Mouse (Mus musculus): ENCODE data around the gene Fgd5. TPM values are rescaled to one million over a fixed set of nuclear protein-coding genes. Genes with fewer than 3 reads are reported as not detected.

Gene Fgd5
- total and polyA plus RNA-seq, 3 experiments = not detected

GRCm38 (mm10) chr6:92067146-92067790, 88.6 kb downstream of the Fgd5 start:
- Histone ChIP-seq H3K36me3 (replicated peaks in 1 of 2; ENCODE audit: control insufficient read depth in 1 of 2, insufficient read depth in 1 of 2, low read length in 1 of 2) (no peaks in the 10 kb centered on the region), H3K79me2 (replicated peaks; ENCODE audit: control insufficient read depth, extremely low read depth, insufficient read depth, poor library complexity, severe bottlenecking) (no peaks in the 10 kb centered on the region), H3K4me1 (ENCODE audit: control insufficient read depth in 1 of 2, insufficient read depth in 2 of 2) (peaks cover 0 to 10% of the 10 kb centered on the region in 2 experiments; a peak in 2 of 4 replicates), H3K4me2 (ENCODE audit: insufficient read depth, low read depth, poor library complexity, severe bottlenecking) (no peak overlapping the region), H3K9ac (ENCODE audit: insufficient read depth, low read depth) (no peak overlapping the region), H3K27me3 (replicated peaks) (peaks cover 18% of the 10 kb centered on the region), H3K27ac (ENCODE audit: insufficient read depth, low read depth) (no peak overlapping the region), H3K9me3 (replicated peaks; ENCODE audit: low read length) (no peaks in the 10 kb centered on the region), H3K4me3 (replicated peaks in 1 of 3; ENCODE audit: low read depth in 2 of 3, low read length in 2 of 3, poor library complexity in 1 of 3) (no peak overlapping the region)
- dilution Hi-C loops (cut with MboI; ENCODE audit: extremely low pct_ligation_motif_present, extremely low pct_unique_long_range_greater_than_20kb, low sequenced_read_pairs) (no loop called here), in situ Hi-C loops (cut with MboI; ENCODE audit: low pct_ligation_motif_present, low pct_unique_long_range_greater_than_20kb, low sequenced_read_pairs) (loop anchor here (10.0 to 25.0 kb wide), 3 partner anchors 162 to 530 kb away; partner anchors contain the start of gene 4930590J08Rik)
- DNase-seq (ENCODE audit: extremely low read depth) = peak; percentile 74
- TF ChIP-seq RAD21 (IDR thresholded peaks at IDR 0.05; ENCODE audit: low read depth, low read length) = peak; percentile 94
- no peak for TF ChIP-seq JUN (IDR thresholded peaks at IDR 0.05; ENCODE audit: insufficient read depth, low read depth, low read length)
- 0 out of 2 replicates have a peak, but pooled peaks have one; percentile 1 for TF ChIP-seq ZC3H11A (IDR thresholded peaks at IDR 0.05; ENCODE audit: low read depth, low read length)
- no peak for TF ChIP-seq POLR2AphosphoS2 (IDR thresholded peaks at IDR 0.05; ENCODE audit: low read depth, low read length)
- peak; percentile 84 for TF ChIP-seq SMC3 (IDR thresholded peaks at IDR 0.05; ENCODE audit: low read depth, low read length)
- no peak for TF ChIP-seq EP300 (IDR thresholded peaks at IDR 0.05; ENCODE audit: low read length)
- TF ChIP-seq CTCF (conservative IDR thresholded peaks at IDR 0.05 in 1 of 2, IDR thresholded peaks at IDR 0.05 in 1 of 2; ENCODE audit: low read depth in 2 of 2, low read length in 2 of 2) = peak; percentile 77 to 94
- no peak for TF ChIP-seq TBP (conservative IDR thresholded peaks at IDR 0.05; ENCODE audit: low read depth, low read length)
- TF ChIP-seq ELF1 (IDR thresholded peaks at IDR 0.05; ENCODE audit: low read depth, low read length) = no peak
- TF ChIP-seq NRF1 (IDR thresholded peaks at IDR 0.05; ENCODE audit: low read depth, low read length) = no peak

GRCm38 (mm10) chr6:92071121-92071839, 92.6 kb downstream of the Fgd5 start:
- Histone ChIP-seq H3K79me2 (replicated peaks; ENCODE audit: control insufficient read depth, extremely low read depth, insufficient read depth, poor library complexity, severe bottlenecking) (no peaks in the 10 kb centered on the region), H3K4me2 (ENCODE audit: insufficient read depth, low read depth, poor library complexity, severe bottlenecking) (no peak overlapping the region), H3K4me1 (ENCODE audit: control insufficient read depth in 1 of 2, insufficient read depth in 2 of 2) (peaks cover 0 to 6% of the 10 kb centered on the region in 2 experiments; a peak in 1 of 4 replicates), H3K36me3 (replicated peaks in 1 of 2; ENCODE audit: control insufficient read depth in 1 of 2, insufficient read depth in 1 of 2, low read length in 1 of 2) (no peaks in the 10 kb centered on the region), H3K9me3 (replicated peaks; ENCODE audit: low read length) (no peaks in the 10 kb centered on the region), H3K27me3 (replicated peaks) (peaks cover 24% of the 10 kb centered on the region), H3K27ac (ENCODE audit: insufficient read depth, low read depth) (no peak overlapping the region), H3K4me3 (replicated peaks in 1 of 3; ENCODE audit: low read depth in 2 of 3, low read length in 2 of 3, poor library complexity in 1 of 3) (no peak overlapping the region), H3K9ac (ENCODE audit: insufficient read depth, low read depth) (no peak overlapping the region)
- TF ChIP-seq CHD1 (IDR thresholded peaks at IDR 0.05; ENCODE audit: low read depth, low read length) (no peak), MAX (IDR thresholded peaks at IDR 0.05; ENCODE audit: low read length) (no peak), CHD2 (IDR thresholded peaks at IDR 0.05; ENCODE audit: low read length) (no peak), POLR2A (IDR thresholded peaks at IDR 0.05; ENCODE audit: low read depth, low read length) (no peak), CTCF (conservative IDR thresholded peaks at IDR 0.05 in 1 of 2, IDR thresholded peaks at IDR 0.05 in 1 of 2; ENCODE audit: low read depth in 2 of 2, low read length in 2 of 2) (peak in 1 of 2 experiments; percentile 36; a peak in 2 of 4 replicates), RAD21 (IDR thresholded peaks at IDR 0.05; ENCODE audit: low read depth, low read length) (peak; percentile 12), ZMIZ1 (IDR thresholded peaks at IDR 0.05; ENCODE audit: low read depth, low read length) (no peak), SMC3 (IDR thresholded peaks at IDR 0.05; ENCODE audit: low read depth, low read length) (peak; percentile 25; the same call in 1 of the 2 replicates)
- dilution Hi-C loops (cut with MboI; ENCODE audit: extremely low pct_ligation_motif_present, extremely low pct_unique_long_range_greater_than_20kb, low sequenced_read_pairs) = no loop called here
- in situ Hi-C loops (cut with MboI; ENCODE audit: low pct_ligation_motif_present, low pct_unique_long_range_greater_than_20kb, low sequenced_read_pairs) = loop anchor here (25.0 kb wide), 1 partner anchor 534 kb away; no protein-coding TSS in a partner anchor
- no peak for DNase-seq (ENCODE audit: extremely low read depth)

Measured in CH12.LX (cell line).